8 mouse cellular contexts compared by ENCODE assay signal in genomic region chr1:36244058-36244827, GRCm38 (mm10). TPM values are rescaled to one million over a fixed set of nuclear protein-coding genes. Genes with fewer than 3 reads are reported as not detected.
DNase-seq lines count a peak whose midpoint lies in the region; ATAC-seq lines count a peak whose summit lies in the region.

Uggt1 (minus strand) TSS chr1:36244720.

- H3K4me2 ChIP-seq in kidney, embryonic 15.5 days, result peak within 1 kb of the TSS; percentile 71

- no peaks in the 10 kb centered on the region for H3K36me3 ChIP-seq in heart, embryonic 10.5 days
- no peaks in the 10 kb centered on the region for H3K36me3 ChIP-seq in kidney, embryonic 15.5 days

- peaks cover 13% of the 10 kb centered on the region; the same call in 1 of the 2 replicates for H3K4me1 ChIP-seq in heart, embryonic 10.5 days
- H3K4me1 ChIP-seq in kidney, embryonic 15.5 days, result peaks cover 21% of the 10 kb centered on the region

- peak within 1 kb of the TSS; percentile 90 for H3K27ac ChIP-seq in heart, embryonic 10.5 days
- H3K27ac ChIP-seq in kidney, embryonic 15.5 days, result peak within 1 kb of the TSS; percentile 86

- H3K4me3 ChIP-seq in heart, embryonic 10.5 days, result peak within 1 kb of the TSS; percentile 87
- H3K4me3 ChIP-seq in kidney, embryonic 15.5 days (replicated peaks), result peak within 1 kb of the TSS; percentile 96

- no peaks in the 10 kb centered on the region for H3K27me3 ChIP-seq in heart, embryonic 10.5 days (ENCODE audit: insufficient read depth, poor library complexity, severe bottlenecking)
- H3K27me3 ChIP-seq in kidney, embryonic 15.5 days, result no peaks in the 10 kb centered on the region

- peak within 1 kb of the TSS; percentile 73 for H3K9ac ChIP-seq in kidney, embryonic 15.5 days

- H3K9me3 ChIP-seq in heart, embryonic 10.5 days, result no peaks in the 10 kb centered on the region
- H3K9me3 ChIP-seq in kidney, embryonic 15.5 days (replicated peaks), result no peaks in the 10 kb centered on the region

- peak; percentile 99 for ATAC-seq in erythroblast, adult 5-6 weeks (replicated peaks; ENCODE audit: low FRiP score, poor library complexity, severe bottlenecking)
- ATAC-seq in kidney, embryonic 15.5 days (replicated peaks; ENCODE audit: low FRiP score), result peak; percentile 98
- peak; percentile 98 for ATAC-seq in monocyte, adult 5-6 weeks (replicated peaks; ENCODE audit: insufficient number of reproducible peaks, low FRiP score, low TSS enrichment, poor library complexity, severe bottlenecking)

- peak; percentile 91 to 92 for DNase-seq in B cell, adult 2 months
- DNase-seq in brain, adult 2 months (ENCODE audit: low read depth, low spot score), result peak; percentile 98
- peak; percentile 98 for DNase-seq in heart, embryonic 10.5 days (ENCODE audit: low spot score)
- DNase-seq in liver, result peak; percentile 94
- peak; percentile 93 to 94 for DNase-seq in spleen, postnatal 4 days (ENCODE audit: low spot score in 2 of 2)

- 3% methylated on average over 49 of the region's 49 CpGs for WGBS in heart, embryonic 10.5 days
- WGBS in kidney, embryonic 15.5 days, result 2% methylated on average over 49 of the region's 49 CpGs

RNA-seq across cellular contexts. Expression of gene Uggt1, which starts in this region (rescaled TPM):
- 17.5 and 18.6 TPM in 2 replicates for total RNA-seq in erythroblast, adult 5-6 weeks (2015; ENCODE audit: low replicate concordance)
- total RNA-seq in erythroblast, adult 5-6 weeks (2017; ENCODE audit: low replicate concordance), result 23.0 and 42.7 TPM in 2 replicates
- polyA plus RNA-seq in heart, embryonic 10.5 days (2016; fragmentation: Nextera tagmentation; extraction: Ambion mirVana), result 45.8 and 51.9 TPM in 2 replicates
- 56.1 and 59.9 TPM in 2 replicates for polyA plus RNA-seq in kidney, embryonic 15.5 days (2015; fragmentation: Nextera tagmentation; extraction: Ambion mirVana)
- total RNA-seq in monocyte, adult 5-6 weeks (2017), result 91.2 to 135 TPM (median 106 TPM) in 3 replicates

Comparison
In these comparisons a context has a peak if more than half of its experiments do, and no peak if none do; other contexts are left out.
1. Peak in every context shown above with its lines: DNase-seq, ATAC-seq, H3K4me3 ChIP-seq and H3K27ac ChIP-seq.